Mouse (Mus musculus) heart, adult 2 months (tissue): ENCODE data around the gene Ube2v1. TPM values are rescaled to one million over a fixed set of nuclear protein-coding genes. Genes with fewer than 3 reads are reported as not detected.
A peak's percentile ranks its signal among the peaks of the same experiment; 100 is the strongest.
"Not testable (repeated sequence)": the region's sequence is repeated elsewhere in the genome, so short reads cannot be mapped to it uniquely, and the experiment has no call there.

Source experiments
- DNase-seq, 2 experiments: peaks; one replicate each; pipeline ENCODE4 v3.0.0; 2021
- H3K27ac ChIP-seq: fragments of 200-600 bp; 2 replicates; pipeline ENCODE4 v1.8.1; 2022
- H3K27me3 ChIP-seq: fragments of 200-500 bp; 2 replicates; pipeline ENCODE4 v1.6.1; 2012; ENCODE audit warnings: mild to moderate bottlenecking, low read length, inconsistent platforms, mixed read lengths; ENCODE audit not compliant: control insufficient read depth, insufficient read depth
- H3K36me3 ChIP-seq: fragments of 200-500 bp; 2 replicates; pipeline ENCODE4 v1.6.1; 2012; ENCODE audit warnings: low read length, inconsistent platforms; ENCODE audit not compliant: control insufficient read depth, insufficient read depth
- H3K4me1 ChIP-seq: fragments of 200-500 bp; 2 replicates; pipeline ENCODE4 v1.6.1; 2011; ENCODE audit warnings: low read length; ENCODE audit not compliant: control insufficient read depth, insufficient read depth
- H3K4me3 ChIP-seq: fragments of 200-600 bp; 2 replicates; pipeline ENCODE4 v1.8.1; 2022
- H3K79me2 ChIP-seq: fragments of 200-500 bp; replicated peaks from 2 replicates; pipeline ENCODE4 v1.6.1; 2012; ENCODE audit warnings: mild to moderate bottlenecking, inconsistent platforms, low read length, moderate library complexity, mixed read lengths; ENCODE audit not compliant: control insufficient read depth, insufficient read depth
- H3K9ac ChIP-seq: fragments of 200-500 bp; 2 replicates; pipeline ENCODE4 v1.6.1; 2012; ENCODE audit warnings: low read depth, mild to moderate bottlenecking, control low read depth, inconsistent platforms, low read length, mixed read lengths
- CTCF ChIP-seq: fragments of 200-600 bp; IDR thresholded peaks from 2 replicates; pipeline ENCODE4 v1.8.1; 2022; ENCODE audit warnings: antibody characterized with exemption, mild to moderate bottlenecking, moderate library complexity
- EP300 ChIP-seq: fragments of 200-500 bp; IDR thresholded peaks from 2 replicates; pipeline ENCODE4 v1.6.1; 2011; ENCODE audit warnings: low read depth, low read length, control low read depth; ENCODE audit not compliant: insufficient read depth
- POLR2A ChIP-seq: fragments of 200-500 bp; IDR thresholded peaks from 2 replicates; pipeline ENCODE4 v1.6.1; 2011; ENCODE audit warnings: mild to moderate bottlenecking, low read depth, low read length, control low read depth; ENCODE audit not compliant: insufficient read depth
- WGBS: fragments of 180-500 bp; shearing (Covaris S2); methylation state at CpG from one replicate; pipeline ENCODE4 v1.1.7; 2018; 5-methylcytosine and 5-hydroxymethylcytosine counted together
- intact Hi-C: fragments of 180-260 bp; cut with DNase I; formaldehyde crosslinking; loops from one replicate; pipeline ENCODE4 v1.15.1; 2025
- polyA plus RNA-seq: library from polyadenylated mRNA; depleted of rRNA; stranded (reverse); fragments of >200 nt; gene quantifications from 2 replicates; pipeline ENCODE4 v1.2.3, GENCODE M21; 2012
- total RNA-seq, 2 experiments: library from RNA; stranded (reverse); gene quantifications; 2 replicates each; pipeline ENCODE4 v1.2.3; 2021

Gene Ube2v1
- total and polyA plus RNA-seq, 3 experiments = 101 to 121 (median 118) TPM

- Histone ChIP-seq H3K27me3 (no peaks in the 10 kb centered on the region), H3K9ac (0 out of 2 replicates have a peak overlapping the region, but pooled peaks have one; percentile 10), H3K4me3 (no peak overlapping the region), H3K4me1 (peaks cover 20% of the 10 kb centered on the region), H3K36me3 (no peaks in the 10 kb centered on the region), H3K79me2 (peaks cover 13% of the 10 kb centered on the region), H3K27ac (no peak overlapping the region; the same call in 1 of the 2 replicates)
- no peak for DNase-seq
- 23% methylated on average over 13 of the region's 13 CpGs for WGBS
- TF ChIP-seq POLR2A (no peak), EP300 (no peak), CTCF (no peak)
- intact Hi-C loops = no loop called here
Observed at GRCm38 (mm10) chr2:167622352-167622751, 9.5 kb downstream of the Ube2v1 start.

GRCm38 (mm10) chr2:167621255-167622087, 10.4 kb downstream of the Ube2v1 start:
- TF ChIP-seq EP300 = no peak
- no peak for TF ChIP-seq POLR2A
- TF ChIP-seq CTCF = no peak
- H3K79me2 ChIP-seq = peaks cover 10% of the 10 kb centered on the region; the same call in 1 of the 2 replicates
- H3K4me3 ChIP-seq = no peak overlapping the region
- H3K36me3 ChIP-seq = no peaks in the 10 kb centered on the region
- DNase-seq = no peak
- H3K4me1 ChIP-seq = peaks cover 20% of the 10 kb centered on the region
- H3K27me3 ChIP-seq = no peaks in the 10 kb centered on the region
- H3K9ac ChIP-seq = no peak overlapping the region
- H3K27ac ChIP-seq = no peak overlapping the region
- intact Hi-C loops = no loop called here
- 64% methylated on average over 9 of the region's 9 CpGs for WGBS

GRCm38 (mm10) chr2:167617472-167617871, 14.4 kb downstream of the Ube2v1 start:
- Histone ChIP-seq H3K36me3 (no peaks in the 10 kb centered on the region), H3K4me1 (peaks cover 12% of the 10 kb centered on the region), H3K9ac (no peak overlapping the region), H3K4me3 (no peak overlapping the region), H3K27me3 (no peaks in the 10 kb centered on the region), H3K79me2 (peaks cover 11% of the 10 kb centered on the region), H3K27ac (no peak overlapping the region)
- TF ChIP-seq POLR2A (no peak), CTCF (no peak), EP300 (no peak)
- 59% methylated on average over 4 of the region's 4 CpGs for WGBS
- intact Hi-C loops = no loop called here
- no peak for DNase-seq

- WGBS = 82% methylated on average over 3 of the region's 3 CpGs
- Histone ChIP-seq H3K27me3 (no peaks in the 10 kb centered on the region), H3K4me1 (peaks cover 8% of the 10 kb centered on the region), H3K36me3 (no peaks in the 10 kb centered on the region), H3K27ac (no peak overlapping the region), H3K79me2 (peaks cover 9% of the 10 kb centered on the region), H3K4me3 (no peak overlapping the region), H3K9ac (no peak overlapping the region)
- TF ChIP-seq POLR2A (no peak), EP300 (no peak), CTCF (no peak)
- DNase-seq = no peak
- intact Hi-C loops = no loop called here
Observed at GRCm38 (mm10) chr2:167617034-167617433, 14.9 kb downstream of the Ube2v1 start.

- intact Hi-C loops, H3K36me3 ChIP-seq, H3K4me1 ChIP-seq, H3K9ac ChIP-seq, H3K79me2 ChIP-seq, H3K27me3 ChIP-seq, H3K27ac ChIP-seq, DNase-seq, H3K4me3 ChIP-seq: not testable (repeated sequence)
- TF ChIP-seq CTCF = peak; percentile 37
- 97% methylated on average over 7 of the region's 7 CpGs for WGBS
Observed at GRCm38 (mm10) chr2:167613335-167613734, 18.6 kb downstream of the Ube2v1 start.

GRCm38 (mm10) chr2:167612122-167612521, 19.8 kb downstream of the Ube2v1 start:
- H3K4me3 ChIP-seq = no peak overlapping the region
- no peak for DNase-seq
- TF ChIP-seq POLR2A (no peak), CTCF (no peak), EP300 (no peak)
- intact Hi-C loops = no loop called here
- peaks cover 4% of the 10 kb centered on the region for H3K79me2 ChIP-seq
- H3K4me1 ChIP-seq = no peaks in the 10 kb centered on the region
- H3K27ac ChIP-seq = no peak overlapping the region
- no peaks in the 10 kb centered on the region for H3K27me3 ChIP-seq
- 93% methylated on average over 14 of the region's 14 CpGs for WGBS
- H3K36me3 ChIP-seq = no peaks in the 10 kb centered on the region
- H3K9ac ChIP-seq = no peak overlapping the region
